Mouse (Mus musculus): Measurements from ENCODE around the gene Pold1.

- TF ChIP-seq CTCF (IDR thresholded peaks at IDR 0.05; ENCODE audit: low read depth, low read length) (no peak), GATA1 (IDR thresholded peaks at IDR 0.05; ENCODE audit: borderline replicate concordance, low read length) (no peak)
Observed at GRCm38 (mm10) chr7:44494681-44495080, 54.0 kb downstream of the Pold1 start.
